Mouse (Mus musculus) small intestine, adult 2 months (tissue): ENCODE data around the gene Kcnj14. TPM values are rescaled to one million over a fixed set of nuclear protein-coding genes. Genes with fewer than 3 reads are reported as not detected.

Source experiments
- H3K27ac ChIP-seq: fragments of 200-500 bp; 2 replicates; pipeline ENCODE4 v1.5.1; 2012; ENCODE audit warnings: low read depth, low read length, control low read depth, inconsistent platforms; ENCODE audit not compliant: insufficient read depth
- H3K27me3 ChIP-seq: fragments of 200-500 bp; 2 replicates; pipeline ENCODE4 v1.6.1; 2012; ENCODE audit warnings: mild to moderate bottlenecking, moderate library complexity, low read length, inconsistent platforms; ENCODE audit not compliant: control insufficient read depth, insufficient read depth
- H3K36me3 ChIP-seq: fragments of 200-500 bp; 2 replicates; pipeline ENCODE4 v1.6.1; 2012; ENCODE audit warnings: mild to moderate bottlenecking, low read length, control low read depth, inconsistent platforms; ENCODE audit not compliant: control insufficient read depth, insufficient read depth
- H3K4me1 ChIP-seq: fragments of 200-500 bp; 2 replicates; pipeline ENCODE4 v1.6.1; 2012; ENCODE audit warnings: low read length, inconsistent platforms, mixed read lengths; ENCODE audit not compliant: control insufficient read depth, insufficient read depth, insufficient read length
- H3K4me3 ChIP-seq: fragments of 200-500 bp; 2 replicates; pipeline ENCODE4 v1.5.1; 2012; ENCODE audit warnings: low read depth, mild to moderate bottlenecking, control low read depth, inconsistent platforms, low read length, moderate library complexity
- CTCF ChIP-seq: fragments of 200-500 bp; IDR thresholded peaks from 2 replicates; pipeline ENCODE4 v1.5.1; 2012; ENCODE audit warnings: low read depth, mild to moderate bottlenecking, control low read depth, inconsistent platforms, low read length, moderate library complexity, mixed read lengths; ENCODE audit not compliant: insufficient replicate concordance, insufficient read length; ENCODE audit errors: extremely low read depth
- POLR2A ChIP-seq: fragments of 200-500 bp; IDR thresholded peaks from 2 replicates; pipeline ENCODE4 v1.6.1; 2012; ENCODE audit warnings: low read depth, mild to moderate bottlenecking, control low read depth, inconsistent platforms, low read length, moderate library complexity
- WGBS: fragments of 180-500 bp; shearing (Covaris S2); methylation state at CpG from one replicate; pipeline ENCODE4 v1.1.7; 2018; 5-methylcytosine and 5-hydroxymethylcytosine counted together
- polyA plus RNA-seq: library from polyadenylated mRNA; depleted of rRNA; stranded (reverse); fragments of >200 nt; gene quantifications from 2 replicates; pipeline ENCODE4 v1.2.3, GENCODE M21; 2012

The Kcnj14 gene
- polyA plus RNA-seq, 1 experiment: 0.08 TPM

DNA sequence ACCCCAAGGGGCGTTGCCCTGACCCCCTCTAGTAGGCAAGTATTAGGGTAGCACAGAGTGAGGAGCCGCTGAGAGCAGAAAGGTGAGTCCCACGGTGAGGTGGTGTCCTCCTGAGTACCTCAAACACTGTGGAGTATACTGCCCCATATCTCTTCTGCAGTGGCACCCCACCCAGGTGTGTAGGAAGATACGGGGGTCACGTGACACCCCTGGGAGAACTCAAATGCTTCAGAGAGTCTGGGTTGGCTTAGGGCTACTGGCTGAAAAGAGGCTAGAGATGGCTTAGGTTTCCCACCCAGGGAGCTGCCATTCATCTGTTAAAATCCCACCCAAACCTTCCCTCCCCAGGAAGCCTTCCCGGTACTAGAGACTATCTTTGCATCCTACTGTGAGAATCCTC, 27.6 kb downstream of the Kcnj14 start:
- H3K4me3 ChIP-seq: no peak overlapping the region
- no peaks in the 10 kb centered on the region for H3K36me3 ChIP-seq
- WGBS: 57% methylated on average over 6 of the region's 6 CpGs
- TF ChIP-seq CTCF: no peak
- TF ChIP-seq POLR2A: no peak
- peaks cover 22% of the 10 kb centered on the region for H3K4me1 ChIP-seq
- H3K27ac ChIP-seq: no peak overlapping the region
- H3K27me3 ChIP-seq: peaks cover 8% of the 10 kb centered on the region

DNA sequence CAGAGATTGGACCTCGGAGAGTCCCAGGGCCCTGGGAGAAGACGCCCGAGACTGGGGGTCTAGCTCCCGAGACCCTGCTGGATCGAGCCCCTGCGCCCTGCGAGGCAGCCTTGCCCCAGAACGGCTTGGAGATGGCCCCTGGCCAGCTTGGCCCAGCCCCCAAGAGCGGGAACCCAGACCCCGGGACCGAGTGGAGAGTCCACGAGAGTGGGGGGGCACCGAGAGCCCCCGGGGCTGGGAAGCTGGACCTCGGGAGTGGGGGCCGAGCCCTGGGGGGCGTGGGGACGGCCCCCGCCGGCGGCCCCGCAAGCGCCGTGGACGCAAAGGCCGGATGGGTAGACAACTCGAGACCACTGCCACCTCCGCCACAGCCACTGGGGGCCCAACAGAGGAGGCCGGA, 29.6 kb downstream of the Kcnj14 start:
- H3K4me3 ChIP-seq: no peak overlapping the region
- TF ChIP-seq POLR2A: no peak
- TF ChIP-seq CTCF: no peak
- 93% methylated on average over 29 of the region's 29 CpGs for WGBS

DNA sequence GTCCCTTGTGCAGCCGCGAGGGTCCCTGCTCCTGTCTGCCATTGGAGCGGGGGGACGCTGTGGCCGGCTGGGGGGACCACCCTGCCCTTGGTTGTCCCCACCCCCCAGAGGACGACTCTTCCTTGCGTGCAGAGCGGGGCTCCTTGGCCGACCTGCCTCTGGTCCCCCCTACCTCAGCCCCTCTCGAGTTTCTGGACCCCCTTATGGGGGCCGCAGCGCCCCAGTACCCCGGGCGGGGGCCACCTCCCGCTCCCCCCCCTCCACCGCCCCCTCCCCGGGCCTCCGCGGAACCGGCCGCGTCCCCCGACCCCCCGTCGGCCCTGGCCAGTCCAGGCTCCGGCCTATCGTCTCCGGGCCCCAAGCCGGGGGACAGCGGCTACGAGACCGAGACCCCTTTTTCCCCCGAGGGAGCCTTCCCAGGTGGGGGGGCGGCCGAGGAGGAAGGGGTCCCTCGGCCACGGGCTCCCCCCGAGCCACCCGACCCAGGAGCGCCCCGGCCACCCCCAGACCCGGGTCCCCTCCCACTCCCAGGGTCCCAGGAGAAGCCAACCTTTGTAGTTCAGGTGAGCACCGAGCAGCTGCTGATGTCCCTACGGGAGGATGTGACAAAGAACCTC, 30.5 kb downstream of the Kcnj14 start:
- 86% methylated on average over 43 of the region's 44 CpGs for WGBS
- no peak overlapping the region for H3K4me3 ChIP-seq
- peaks cover 8% of the 10 kb centered on the region for H3K27me3 ChIP-seq
- no peak overlapping the region for H3K27ac ChIP-seq
- TF ChIP-seq CTCF (no peak), POLR2A (no peak)
- peaks cover 14% of the 10 kb centered on the region for H3K4me1 ChIP-seq
- no peaks in the 10 kb centered on the region for H3K36me3 ChIP-seq

More for the DNA sequence above, 29.6 kb downstream of the Kcnj14 start:
- H3K27ac ChIP-seq: no peak overlapping the region
- H3K4me1 ChIP-seq: peaks cover 17% of the 10 kb centered on the region
- peaks cover 8% of the 10 kb centered on the region for H3K27me3 ChIP-seq
- H3K36me3 ChIP-seq: no peaks in the 10 kb centered on the region

DNA sequence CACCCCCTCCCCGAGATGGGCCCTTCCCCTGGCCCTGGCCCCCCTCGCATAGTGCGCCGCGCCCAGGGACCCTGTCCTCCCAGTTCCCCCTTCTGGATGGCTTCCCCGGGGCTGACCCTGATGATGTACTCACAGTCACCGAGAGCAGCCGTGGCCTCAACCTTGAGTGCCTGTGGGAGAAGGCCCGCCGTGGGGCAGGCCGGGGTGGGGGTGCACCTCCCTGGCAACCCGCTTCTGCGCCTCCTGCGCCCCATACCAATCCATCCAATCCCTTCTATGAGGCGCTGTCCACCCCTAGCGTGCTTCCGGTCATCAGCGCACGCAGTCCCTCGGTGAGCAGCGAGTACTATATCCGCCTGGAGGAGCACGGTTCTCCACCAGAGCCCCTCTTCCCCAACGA, 31.3 kb downstream of the Kcnj14 start:
- Histone ChIP-seq H3K27ac (no peak overlapping the region), H3K36me3 (no peaks in the 10 kb centered on the region), H3K4me1 (peaks cover 7% of the 10 kb centered on the region), H3K27me3 (peaks cover 4% of the 10 kb centered on the region), H3K4me3 (no peak overlapping the region)
- 82% methylated on average over 24 of the region's 24 CpGs for WGBS
- TF ChIP-seq POLR2A: no peak
- no peak for TF ChIP-seq CTCF

DNA sequence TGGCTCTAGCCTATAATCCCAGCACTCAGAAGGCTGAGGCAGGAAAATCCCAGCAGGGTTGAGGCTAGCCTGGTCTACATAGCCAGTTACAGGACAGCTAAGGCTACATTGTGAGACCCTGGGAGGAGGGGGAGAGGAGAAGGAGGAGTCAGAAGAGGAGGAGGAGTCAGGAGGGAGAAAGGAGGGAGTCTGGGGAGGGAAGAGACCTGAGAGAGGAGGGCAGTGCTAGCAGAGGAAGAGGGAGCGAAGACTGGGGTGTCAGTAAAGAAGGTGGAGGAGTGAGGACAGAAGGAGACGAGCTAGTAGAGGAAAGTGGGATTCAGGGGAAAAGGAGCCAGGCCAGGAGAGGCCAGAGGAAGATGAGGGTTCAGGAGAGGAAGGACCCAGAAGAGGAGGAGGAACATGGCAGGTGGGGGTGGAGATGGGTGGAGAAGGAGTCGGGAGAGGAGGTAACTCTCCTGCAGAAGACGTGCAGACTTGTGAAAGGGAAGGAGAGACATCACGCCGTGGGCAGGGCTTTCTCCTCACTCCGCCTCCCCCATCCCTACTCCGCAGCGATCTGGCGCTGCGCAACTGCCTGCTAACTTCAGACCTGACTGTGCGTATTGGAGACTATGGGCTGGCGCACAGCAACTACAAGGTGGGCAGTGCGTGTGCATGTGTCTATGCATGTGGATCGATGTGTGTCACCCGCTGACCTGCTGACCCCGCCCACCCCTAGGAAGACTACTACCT, 32.7 kb downstream of the Kcnj14 start:
- 0 out of 2 replicates have a peak, but pooled peaks cover 4% of the 10 kb centered on the region for H3K27me3 ChIP-seq
- no peak for TF ChIP-seq CTCF
- no peak for TF ChIP-seq POLR2A
- H3K27ac ChIP-seq: no peak overlapping the region
- H3K4me3 ChIP-seq: no peak overlapping the region
- 81% methylated on average over 17 of the region's 17 CpGs for WGBS
- H3K36me3 ChIP-seq: no peaks in the 10 kb centered on the region
- H3K4me1 ChIP-seq: no peaks in the 10 kb centered on the region

DNA sequence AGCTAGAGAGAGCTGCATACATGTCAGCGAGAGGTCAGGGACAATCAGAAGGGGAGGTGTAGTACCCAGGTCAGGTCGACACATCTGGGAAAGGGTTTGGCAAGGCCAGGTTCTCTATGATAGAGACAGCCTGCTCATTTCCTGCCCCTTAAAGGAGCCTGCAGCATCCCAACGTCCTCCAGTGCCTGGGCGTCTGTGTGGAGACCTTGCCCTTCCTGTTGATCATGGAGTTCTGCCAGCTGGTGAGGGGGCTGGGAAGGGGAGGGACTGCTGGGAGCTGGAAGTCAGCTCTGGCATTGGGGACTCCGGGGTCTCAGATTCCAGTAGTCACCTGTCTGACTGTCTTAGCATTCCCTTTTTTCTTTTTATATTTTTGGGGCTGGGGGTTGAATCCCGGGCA, 33.9 kb downstream of the Kcnj14 start:
- no peak overlapping the region for H3K27ac ChIP-seq
- H3K36me3 ChIP-seq: no peaks in the 10 kb centered on the region
- peaks cover 12% of the 10 kb centered on the region; the same call in 1 of the 2 replicates for H3K27me3 ChIP-seq
- 45% methylated on average over 6 of the region's 6 CpGs for WGBS
- no peak overlapping the region for H3K4me3 ChIP-seq
- TF ChIP-seq CTCF: no peak
- no peak for TF ChIP-seq POLR2A
- H3K4me1 ChIP-seq: no peaks in the 10 kb centered on the region

DNA sequence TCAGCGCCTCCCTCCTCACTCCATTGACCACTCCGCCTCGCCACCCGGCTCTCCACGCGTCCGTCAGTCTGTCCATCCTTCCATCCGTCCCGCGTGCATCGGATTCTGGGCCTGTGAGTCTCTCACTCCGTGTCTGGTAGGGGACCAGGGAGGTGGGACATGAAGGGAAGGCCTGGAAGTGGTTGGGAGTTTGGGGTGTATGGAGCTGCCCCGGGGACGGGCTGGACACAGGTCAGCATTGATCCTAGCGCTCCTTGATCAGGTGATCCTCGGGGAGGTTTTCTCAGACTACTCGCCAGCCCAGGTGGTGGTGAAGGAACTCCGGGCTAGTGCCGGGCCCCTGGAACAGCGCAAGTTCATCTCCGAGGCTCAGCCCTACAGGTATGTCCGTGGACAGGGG, 36.9 kb downstream of the Kcnj14 start:
- Histone ChIP-seq H3K4me3 (no peak overlapping the region), H3K4me1 (peaks cover 5% of the 10 kb centered on the region), H3K27ac (no peak overlapping the region), H3K36me3 (no peaks in the 10 kb centered on the region), H3K27me3 (peaks cover 20% of the 10 kb centered on the region)
- 81% methylated on average over 22 of the region's 22 CpGs for WGBS
- no peak for TF ChIP-seq CTCF
- TF ChIP-seq POLR2A: no peak
